Mouse (Mus musculus) G1E (cell line): ENCODE measurements around the gene Rasal2.

Experiments
- CTCF ChIP-seq: IDR thresholded peaks from 2 replicates; pipeline ENCODE4 v1.5.1; 2012; ENCODE audit warnings: low read depth, low read length, inconsistent platforms, mixed read lengths
- GATA1 ChIP-seq: IDR thresholded peaks from 2 replicates; pipeline ENCODE4 v1.6.1; 2012; ENCODE audit warnings: borderline replicate concordance, low read length, inconsistent platforms, mixed read lengths
- GATA2 ChIP-seq: IDR thresholded peaks from 2 replicates; pipeline ENCODE4 v1.6.1; 2012; ENCODE audit warnings: low read depth, low read length, inconsistent platforms, borderline replicate concordance
- POLR2AphosphoS5 ChIP-seq: IDR thresholded peaks from 2 replicates; pipeline ENCODE4 v1.6.1; 2012; ENCODE audit warnings: low read depth, low read length, inconsistent platforms; ENCODE audit not compliant: insufficient replicate concordance
- TAL1 ChIP-seq: conservative IDR thresholded peaks from 2 replicates; pipeline ENCODE4 v1.6.1; 2012; ENCODE audit warnings: low read depth, low read length, inconsistent platforms, mixed read lengths

GRCm38 (mm10) chr1:157247341-157247740 is 165.1 kb downstream of the Rasal2 start:
- TF ChIP-seq CTCF (no peak), GATA1 (no peak), POLR2AphosphoS5 (no peak), TAL1 (no peak), GATA2 (no peak)
